Mouse (Mus musculus) E14TG2a.4 (cell line): ENCODE results near the gene Tssk2.

Source experiments
- H3K27me3 ChIP-seq: 2 replicates; pipeline ENCODE4 v1.6.1; 2014; ENCODE audit warnings: low read length, control low read depth; ENCODE audit not compliant: insufficient read depth
- H3K36me3 ChIP-seq: 2 replicates; pipeline ENCODE4 v1.6.1; 2014; ENCODE audit warnings: low read length, control low read depth; ENCODE audit not compliant: insufficient read depth
- H3K4me1 ChIP-seq: replicated peaks from 2 replicates; pipeline ENCODE4 v1.6.1; 2014; ENCODE audit warnings: low read depth, low read length, control low read depth
- H3K4me3 ChIP-seq: replicated peaks from 2 replicates; pipeline ENCODE4 v1.5.1; 2014; ENCODE audit warnings: mild to moderate bottlenecking, low read length
- H3K9me3 ChIP-seq: 2 replicates; pipeline ENCODE4 v1.6.1; 2014; ENCODE audit warnings: low read length, control low read depth
- CTCF ChIP-seq: conservative IDR thresholded peaks from 2 replicates; pipeline ENCODE4 v1.5.1; 2014; ENCODE audit warnings: low read length
- NANOG ChIP-seq: IDR thresholded peaks from 2 replicates; pipeline ENCODE4 v1.6.1; 2014; ENCODE audit warnings: borderline replicate concordance, low read length, mixed read lengths
- POU5F1 ChIP-seq: IDR thresholded peaks from 2 replicates; pipeline ENCODE4 v1.6.1; 2014; ENCODE audit warnings: low read length, borderline replicate concordance

Gene Tssk2

DNA sequence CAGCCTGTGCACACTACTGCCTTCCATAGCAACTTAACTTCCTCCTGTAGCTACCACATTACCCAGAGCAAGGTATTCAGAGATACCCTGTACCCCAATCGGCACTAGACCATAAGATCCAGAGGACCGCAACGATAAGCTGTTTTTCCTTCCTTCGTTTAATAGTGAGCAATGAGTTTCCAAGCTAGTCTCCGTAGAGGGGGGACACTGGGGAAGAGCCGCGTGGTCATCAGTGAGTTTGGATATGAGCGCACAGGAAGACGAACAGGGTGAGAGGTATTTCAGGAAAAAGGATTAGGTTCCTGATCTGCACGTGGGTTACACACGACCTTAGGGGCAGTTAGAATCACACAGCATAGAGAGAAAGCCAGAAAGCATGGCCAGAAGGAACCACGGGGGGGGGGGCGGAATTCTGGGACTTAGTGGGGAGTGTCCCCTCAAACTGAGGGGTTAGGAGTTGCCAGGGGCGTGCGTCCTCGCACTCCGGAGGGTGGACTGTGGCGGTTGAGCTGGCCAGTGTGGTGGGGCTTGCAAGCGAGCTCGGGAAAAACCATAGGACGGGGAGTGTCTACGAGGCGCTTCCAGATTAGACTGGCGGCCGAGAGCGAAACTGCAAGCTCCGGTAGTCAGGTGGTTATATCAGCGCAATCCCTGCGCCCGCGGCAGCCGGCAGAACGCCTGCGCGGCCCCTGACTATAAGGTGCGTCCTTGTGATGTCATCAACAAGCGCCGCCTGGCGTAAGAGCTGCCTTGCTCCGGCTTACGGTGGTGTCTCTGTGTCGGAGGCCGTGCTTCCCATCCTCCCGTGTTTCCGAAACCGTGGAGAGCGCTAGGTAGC lies 23.1 kb downstream of the Tssk2 start:
- peaks cover 35% of the 10 kb centered on the region for H3K36me3 ChIP-seq
- peaks cover 67% of the 10 kb centered on the region for H3K4me1 ChIP-seq
- TF ChIP-seq CTCF, result peak; percentile 32
- no peak for TF ChIP-seq POU5F1
- peaks cover 35% of the 10 kb centered on the region for H3K27me3 ChIP-seq
- peak overlapping the region; percentile 94 for H3K4me3 ChIP-seq
- no peaks in the 10 kb centered on the region for H3K9me3 ChIP-seq

DNA sequence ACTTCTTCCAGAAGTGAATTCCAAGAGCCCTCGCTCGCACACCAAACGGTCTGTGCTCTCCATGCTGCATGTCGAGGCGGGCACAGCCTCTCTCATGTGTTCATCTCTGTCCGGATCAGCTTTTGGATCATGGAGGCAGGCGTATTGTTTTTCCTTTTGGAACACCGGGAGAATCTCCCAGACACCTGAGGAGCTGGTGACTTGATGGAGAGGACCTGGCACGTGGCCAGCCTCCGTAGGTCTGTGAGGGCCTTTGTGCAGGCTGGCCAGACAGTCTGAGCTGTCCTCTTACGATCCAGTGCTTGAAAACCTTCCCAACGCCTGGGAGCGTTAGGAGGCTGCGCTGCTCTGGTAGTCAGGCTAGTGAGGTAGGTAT lies 23.7 kb downstream of the Tssk2 start:
- TF ChIP-seq NANOG (no peak), CTCF (no peak), POU5F1 (no peak)

DNA sequence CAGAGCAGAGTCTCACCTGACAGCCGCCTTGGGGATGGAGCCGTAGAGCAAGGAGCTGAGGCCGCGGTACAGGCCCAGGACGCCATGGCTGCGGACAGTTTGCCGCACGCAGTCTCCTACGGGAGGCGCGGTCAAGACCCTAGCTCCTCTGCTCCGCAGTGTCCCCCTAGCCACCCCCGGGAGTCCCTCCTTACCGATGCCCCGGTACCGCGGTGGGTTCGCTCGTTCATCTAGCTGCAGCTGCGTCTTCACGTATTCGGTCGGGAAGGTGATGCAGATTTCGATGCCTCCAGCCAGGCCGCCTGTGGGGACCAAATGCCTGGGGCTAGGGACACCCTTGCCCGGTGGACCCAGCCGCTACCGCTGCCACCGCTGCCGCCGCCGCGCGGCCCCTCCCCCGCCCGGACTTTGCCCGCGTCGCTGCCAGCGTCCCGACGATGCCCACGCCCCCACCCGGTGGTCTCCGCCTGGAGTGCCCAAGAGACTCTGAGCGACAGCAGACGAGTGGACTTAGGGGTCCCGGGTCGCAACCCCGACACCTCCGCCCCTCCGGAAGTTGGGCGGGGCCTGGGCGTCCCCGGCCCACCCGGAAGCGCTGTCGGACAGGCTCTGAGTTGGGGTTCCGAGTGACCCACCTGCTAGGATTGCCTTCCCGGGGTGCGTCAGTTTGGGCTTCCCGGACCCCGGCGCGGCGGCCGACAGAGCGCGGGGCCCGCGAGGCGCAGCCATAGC lies 29.1 kb downstream of the Tssk2 start:
- Histone ChIP-seq H3K4me3 (peak overlapping the region; percentile 95), H3K27me3 (no peaks in the 10 kb centered on the region), H3K4me1 (peaks cover 77% of the 10 kb centered on the region), H3K36me3 (peaks cover 55% of the 10 kb centered on the region), H3K9me3 (no peaks in the 10 kb centered on the region)
- TF ChIP-seq POU5F1, result no peak
- TF ChIP-seq NANOG, result no peak
- TF ChIP-seq CTCF, result no peak

More for the DNA sequence above, 23.7 kb downstream of the Tssk2 start:
- peak overlapping the region; percentile 94 for H3K4me3 ChIP-seq
- H3K9me3 ChIP-seq, result no peaks in the 10 kb centered on the region
- H3K36me3 ChIP-seq, result peaks cover 41% of the 10 kb centered on the region
- peaks cover 73% of the 10 kb centered on the region for H3K4me1 ChIP-seq
- H3K27me3 ChIP-seq, result peaks cover 29% of the 10 kb centered on the region

DNA sequence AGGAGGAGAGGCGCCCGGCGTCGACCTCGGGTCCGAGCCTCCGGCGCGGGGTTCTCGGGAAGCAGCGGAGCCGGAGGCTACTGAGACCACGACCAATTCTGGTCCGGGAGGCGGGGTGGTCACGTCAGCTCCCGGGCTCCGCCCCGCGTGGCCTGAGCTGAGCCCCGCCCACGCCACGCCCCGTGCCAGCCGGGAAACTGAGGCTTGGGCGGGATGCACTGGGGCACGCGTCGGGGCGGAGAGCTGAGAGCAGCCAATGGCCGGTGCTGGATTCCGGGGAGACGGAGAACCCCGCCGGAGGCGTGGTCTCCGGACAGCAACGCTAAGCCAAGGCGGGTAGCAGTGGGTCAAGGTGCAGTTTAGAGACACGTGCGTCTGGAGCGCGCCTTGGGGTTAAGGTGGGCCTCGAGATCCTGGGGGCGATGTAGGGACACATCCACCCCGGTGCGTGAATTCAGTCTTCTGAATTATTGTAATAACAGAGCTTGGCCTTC lies 29.7 kb downstream of the Tssk2 start, which contains the start of gene Slc25a1:
TSS of gene Slc25a1 (minus strand) at position 133 of the 494 bp plus-strand sequence.
- TF ChIP-seq NANOG, result no peak
- no peak for TF ChIP-seq POU5F1
- TF ChIP-seq CTCF, result no peak
- no peaks in the 10 kb centered on the region for H3K9me3 ChIP-seq
- H3K27me3 ChIP-seq, result no peaks in the 10 kb centered on the region
- peaks cover 54% of the 10 kb centered on the region for H3K36me3 ChIP-seq
- H3K4me3 ChIP-seq, result peak within 1 kb of the TSS; percentile 95
- H3K4me1 ChIP-seq, result peaks cover 70% of the 10 kb centered on the region

DNA sequence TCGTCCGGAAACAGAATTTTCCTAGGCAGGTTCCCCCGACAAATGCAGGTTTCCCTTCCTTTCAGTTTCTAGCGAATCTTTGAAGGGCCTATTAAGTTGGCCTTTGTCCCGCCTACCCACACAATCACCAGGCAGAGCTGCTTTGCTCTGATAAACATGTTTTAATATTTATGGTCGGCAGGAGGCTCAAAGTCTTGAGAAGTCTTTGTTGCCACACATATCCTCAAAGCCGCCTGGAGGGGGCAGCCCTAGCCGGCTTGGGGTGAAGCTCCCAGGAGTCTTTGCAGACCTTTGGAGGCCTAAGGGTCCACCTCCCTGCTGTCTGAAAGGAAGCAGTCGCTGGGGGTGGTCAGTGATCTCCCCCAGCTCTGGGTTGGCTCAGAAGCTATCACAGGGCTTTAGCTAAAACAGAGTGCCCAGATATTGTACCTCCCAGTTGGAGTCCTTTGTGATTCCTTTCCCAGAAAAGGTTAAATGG lies 30.2 kb downstream of the Tssk2 start:
- no peaks in the 10 kb centered on the region for H3K27me3 ChIP-seq
- peak; percentile 30; the same call in 1 of the 2 replicates for TF ChIP-seq CTCF
- no peak for TF ChIP-seq POU5F1
- peak; percentile 88 for TF ChIP-seq NANOG
- no peaks in the 10 kb centered on the region for H3K9me3 ChIP-seq
- peaks cover 69% of the 10 kb centered on the region for H3K4me1 ChIP-seq
- H3K36me3 ChIP-seq, result peaks cover 49% of the 10 kb centered on the region
- peak overlapping the region; percentile 95 for H3K4me3 ChIP-seq

DNA sequence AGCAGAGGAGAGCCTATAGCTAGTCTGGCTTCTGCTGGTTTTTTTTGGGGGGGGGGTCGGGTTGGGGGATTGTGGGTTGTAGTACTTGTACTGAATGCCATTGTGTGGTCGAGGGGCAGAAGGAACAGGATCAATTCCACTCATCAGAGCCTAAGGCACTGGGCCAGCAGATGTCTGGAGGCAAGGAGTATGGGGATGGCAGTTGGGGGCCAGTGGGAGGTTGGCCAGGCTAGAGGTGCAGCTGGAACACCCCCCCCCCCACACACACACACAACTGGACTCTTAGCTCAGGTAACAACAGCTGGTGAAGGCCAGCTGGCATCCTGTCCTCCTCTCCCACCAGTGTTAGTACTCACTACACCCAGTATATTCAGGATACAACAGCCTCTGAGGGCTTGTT lies 30.8 kb downstream of the Tssk2 start:
- H3K4me1 ChIP-seq, result peaks cover 63% of the 10 kb centered on the region
- H3K4me3 ChIP-seq, result peak overlapping the region; percentile 95
- no peaks in the 10 kb centered on the region for H3K27me3 ChIP-seq
- no peaks in the 10 kb centered on the region for H3K9me3 ChIP-seq
- peaks cover 43% of the 10 kb centered on the region for H3K36me3 ChIP-seq
- TF ChIP-seq CTCF, result no peak
- TF ChIP-seq POU5F1, result no peak
- TF ChIP-seq NANOG, result no peak

DNA sequence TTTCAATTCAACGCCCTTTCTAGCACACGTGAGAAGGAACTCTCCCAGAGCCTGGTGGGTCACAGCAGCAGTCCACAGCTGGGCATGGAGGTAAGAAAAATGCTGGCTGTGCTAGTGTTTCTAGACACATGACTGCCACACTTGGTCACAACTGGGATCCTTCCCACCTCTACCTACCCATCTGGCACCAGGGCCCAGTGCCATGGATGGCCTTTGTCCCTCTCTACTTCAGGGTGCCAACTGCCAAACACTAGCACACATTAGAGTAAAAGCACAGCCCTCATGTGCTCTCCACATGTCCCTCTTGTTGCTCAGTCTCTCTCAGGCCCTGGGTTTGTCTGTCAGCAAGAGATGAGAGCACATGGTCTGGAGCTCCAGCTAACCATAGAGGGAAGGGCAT lies 31.2 kb downstream of the Tssk2 start:
- Histone ChIP-seq H3K4me3 (peak overlapping the region; percentile 95), H3K4me1 (peaks cover 59% of the 10 kb centered on the region), H3K9me3 (no peaks in the 10 kb centered on the region), H3K36me3 (peaks cover 39% of the 10 kb centered on the region), H3K27me3 (no peaks in the 10 kb centered on the region)
- TF ChIP-seq POU5F1 (no peak), NANOG (no peak), CTCF (no peak)

DNA sequence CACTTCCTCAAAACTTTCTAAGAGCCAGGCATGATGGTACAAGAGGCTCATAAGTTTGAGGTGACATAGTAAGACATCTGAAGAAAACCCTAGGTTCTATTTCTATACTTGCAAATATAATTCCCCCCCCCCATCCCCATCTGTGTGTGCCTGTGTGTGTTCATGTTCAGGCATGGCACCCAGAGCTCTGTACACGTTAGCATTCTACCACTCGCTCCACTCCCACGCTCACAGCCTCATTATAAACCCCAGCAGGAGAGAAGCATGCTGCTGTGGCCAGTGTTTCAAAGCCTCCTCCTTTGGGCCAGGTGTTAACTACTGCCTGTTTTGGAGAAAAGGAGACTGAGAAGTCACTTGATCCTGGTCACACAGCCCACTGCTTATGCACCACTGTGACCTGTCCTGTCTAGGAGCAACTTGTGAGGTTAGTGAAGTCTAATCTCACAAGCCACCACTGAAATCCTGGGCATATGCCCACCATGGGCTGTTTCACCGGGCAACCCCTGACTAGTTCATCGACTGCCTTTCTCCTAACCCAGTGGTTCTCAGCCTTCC lies 33.5 kb downstream of the Tssk2 start:
- no peak for TF ChIP-seq NANOG
- no peak for TF ChIP-seq CTCF
- no peak for TF ChIP-seq POU5F1
- H3K9me3 ChIP-seq, result no peaks in the 10 kb centered on the region
- H3K4me1 ChIP-seq, result peaks cover 47% of the 10 kb centered on the region
- H3K27me3 ChIP-seq, result peaks cover 9% of the 10 kb centered on the region
- peaks cover 15% of the 10 kb centered on the region for H3K36me3 ChIP-seq
- no peak overlapping the region for H3K4me3 ChIP-seq
